Mouse (Mus musculus): ENCODE measurements around the gene 9330161L09Rik.

DNA sequence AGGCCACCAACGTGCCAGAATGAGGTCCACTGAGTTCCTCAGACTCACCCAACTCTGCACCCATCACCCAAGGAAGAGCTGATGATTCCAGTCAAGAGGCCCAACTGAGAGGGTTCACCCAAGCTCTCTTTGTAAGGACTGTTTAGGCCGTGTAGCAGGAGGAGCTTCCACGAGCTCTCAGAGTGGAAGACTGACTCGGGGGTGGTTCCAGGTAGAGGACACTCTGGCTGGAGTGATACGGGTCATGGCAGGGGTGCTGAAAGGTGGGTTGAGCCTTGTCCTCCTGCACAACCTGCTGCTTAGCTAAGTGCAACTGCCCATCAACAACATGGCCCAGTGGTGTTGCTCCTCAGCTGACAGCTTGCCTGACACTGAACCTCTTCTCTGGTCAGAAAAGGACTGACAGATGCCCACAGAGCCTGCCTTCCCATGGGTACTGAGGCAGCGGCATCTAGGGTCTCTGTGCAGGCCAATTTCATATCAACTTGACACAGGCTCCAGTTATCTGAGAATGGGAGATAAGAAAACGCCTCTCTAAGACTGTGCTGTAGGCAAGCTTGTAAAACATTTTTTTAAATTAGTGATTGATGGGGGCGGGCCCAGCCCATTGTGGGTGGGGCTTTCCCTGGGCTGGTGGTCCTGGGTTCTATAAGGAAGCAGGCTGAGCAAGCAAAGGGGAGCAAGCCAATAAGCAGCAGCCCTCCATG is 33.9 kb downstream of the 9330161L09Rik start:
- TF ChIP-seq CTCF (IDR thresholded peaks at IDR 0.05; ENCODE audit: low read depth, low read length) (no peak), POLR2A (IDR thresholded peaks at IDR 0.05; ENCODE audit: borderline replicate concordance, low read depth, low read length) (no peak)

Measured in bone marrow macrophage, adult 2 months (primary cell).